Mouse (Mus musculus) ES-Bruce4 (cell line): ENCODE data around the gene Esyt1.

Experiments used
- CTCF ChIP-seq: IDR thresholded peaks from one replicate; pipeline ENCODE4 v1.8.1; 2011; ENCODE audit warnings: low read depth, low read length
- POLR2A ChIP-seq: IDR thresholded peaks from one replicate; pipeline ENCODE4 v1.8.1; 2011; ENCODE audit warnings: low read length; ENCODE audit not compliant: insufficient read depth

- no peak for TF ChIP-seq POLR2A
- no peak for TF ChIP-seq CTCF
Observed at GRCm38 (mm10) chr10:128493319-128493694, 32.4 kb downstream of the Esyt1 start.
